Mouse (Mus musculus) neural tube, embryonic 14.5 days (tissue): ENCODE results near the gene Ninj1. TPM values are rescaled to one million over a fixed set of nuclear protein-coding genes. Genes with fewer than 3 reads are reported as not detected.

Experiments
- ATAC-seq: fragments of 200-750 bp; cut with Nextera tagmentation; 2 replicates; pipeline ENCODE4 v1.8.0; 2017; ENCODE audit warnings: low read depth, mild to moderate bottlenecking, moderate TSS enrichment, moderate library complexity
- H3K27ac ChIP-seq: fragments of 300-500 bp; sonication (generic); 2 replicates; pipeline ENCODE4 v1.5.1; 2014; ENCODE audit warnings: low read depth, mild to moderate bottlenecking, control low read depth, low read length, moderate library complexity, mixed read lengths
- H3K27me3 ChIP-seq: fragments of 300-500 bp; sonication (generic); 2 replicates; pipeline ENCODE4 v1.6.1; 2014; ENCODE audit warnings: low read length; ENCODE audit not compliant: control insufficient read depth, insufficient read depth
- H3K36me3 ChIP-seq: fragments of 300-500 bp; sonication (generic); 2 replicates; pipeline ENCODE4 v1.6.1; 2014; ENCODE audit warnings: low read length, mixed read lengths; ENCODE audit not compliant: control insufficient read depth, insufficient read depth
- H3K4me1 ChIP-seq: fragments of 300-500 bp; sonication (generic); 2 replicates; pipeline ENCODE4 v1.6.1; 2014; ENCODE audit warnings: low read length; ENCODE audit not compliant: control insufficient read depth, insufficient read depth
- H3K4me2 ChIP-seq: fragments of 300-500 bp; sonication (generic); 2 replicates; pipeline ENCODE4 v1.6.1; 2014; ENCODE audit warnings: mild to moderate bottlenecking, low read depth, low read length, control low read depth
- H3K4me3 ChIP-seq: fragments of 300-500 bp; sonication (generic); 2 replicates; pipeline ENCODE4 v1.5.1; 2014; ENCODE audit warnings: low read depth, low read length, control low read depth, mixed read lengths
- H3K9ac ChIP-seq: fragments of 300-500 bp; sonication (generic); replicated peaks from 2 replicates; pipeline ENCODE4 v1.6.1; 2014; ENCODE audit warnings: low read depth, mild to moderate bottlenecking, control low read depth, low read length, mixed read lengths
- H3K9me3 ChIP-seq: fragments of 300-500 bp; sonication (generic); 2 replicates; pipeline ENCODE4 v1.6.1; 2016; ENCODE audit warnings: low read length; ENCODE audit not compliant: control insufficient read depth
- WGBS: fragments of 180-500 bp; shearing (Covaris S2); extraction: QIAGEN DNeasy Blood & Tissue Kit; methylation state at CpG from one replicate; pipeline ENCODE4 v1.1.7; 2014; 5-methylcytosine and 5-hydroxymethylcytosine counted together
- polyA plus RNA-seq: library from polyadenylated mRNA; unstranded; fragments of >200 nt; fragmentation: Nextera tagmentation; extraction: Ambion mirVana; gene quantifications from 2 replicates; pipeline ENCODE4 v1.2.1, GENCODE M21; 2014

The Ninj1 gene
- polyA plus RNA-seq, 1 experiment from 2014 or later = 29.0 TPM

GRCm38 (mm10) chr13:49147007-49147857, 40.1 kb upstream of the Ninj1 start:
- Histone ChIP-seq H3K27me3 (no peaks in the 10 kb centered on the region), H3K36me3 (no peaks in the 10 kb centered on the region), H3K4me2 (peak overlapping the region; percentile 98), H3K4me3 (peak overlapping the region; percentile 92), H3K27ac (peak overlapping the region; percentile 94), H3K9me3 (no peaks in the 10 kb centered on the region), H3K9ac (peak overlapping the region; percentile 93), H3K4me1 (peaks cover 29% of the 10 kb centered on the region)
- under 1% methylated on average over 76 of the region's 98 CpGs for WGBS
- peak; percentile 84 for ATAC-seq

- Histone ChIP-seq H3K4me1 (peaks cover 29% of the 10 kb centered on the region), H3K9me3 (no peaks in the 10 kb centered on the region), H3K9ac (peak within 1 kb of the TSS; percentile 93), H3K4me3 (peak within 1 kb of the TSS; percentile 92), H3K4me2 (peak within 1 kb of the TSS; percentile 98), H3K36me3 (no peaks in the 10 kb centered on the region), H3K27ac (peak within 1 kb of the TSS; percentile 94), H3K27me3 (no peaks in the 10 kb centered on the region)
- peak; percentile 80 for ATAC-seq
- under 1% methylated on average over 37 of the region's 43 CpGs for WGBS
These were observed 39.4 kb upstream of the Ninj1 start, which contains the start of gene Wnk2 for GRCm38 (mm10) chr13:49147858-49148226. Gene Wnk2, minus strand, starts transcription at chr13:49148014.

- Histone ChIP-seq H3K27me3 (no peaks in the 10 kb centered on the region), H3K4me3 (no peak overlapping the region), H3K36me3 (no peaks in the 10 kb centered on the region), H3K9me3 (no peaks in the 10 kb centered on the region), H3K9ac (no peak overlapping the region), H3K27ac (no peak overlapping the region), H3K4me1 (peaks cover 26% of the 10 kb centered on the region), H3K4me2 (no peak overlapping the region)
- WGBS = 79% methylated on average over 4 of the region's 4 CpGs
- ATAC-seq = no peak
These were observed 38.6 kb upstream of the Ninj1 start for GRCm38 (mm10) chr13:49148687-49149086.

- Histone ChIP-seq H3K4me2 (no peak overlapping the region), H3K9me3 (no peaks in the 10 kb centered on the region), H3K36me3 (no peaks in the 10 kb centered on the region), H3K27me3 (no peaks in the 10 kb centered on the region), H3K4me1 (no peaks in the 10 kb centered on the region), H3K9ac (no peak overlapping the region), H3K27ac (no peak overlapping the region), H3K4me3 (no peak overlapping the region)
- ATAC-seq = no peak
- 80% methylated on average over 10 of the region's 10 CpGs for WGBS
These were observed 33.3 kb upstream of the Ninj1 start for GRCm38 (mm10) chr13:49154028-49154427.

- no peaks in the 10 kb centered on the region for H3K9me3 ChIP-seq
- no peaks in the 10 kb centered on the region for H3K36me3 ChIP-seq
- H3K27me3 ChIP-seq = no peaks in the 10 kb centered on the region
- no peaks in the 10 kb centered on the region for H3K4me1 ChIP-seq
- no peak overlapping the region for H3K9ac ChIP-seq
- H3K27ac ChIP-seq = no peak overlapping the region
- no peak overlapping the region for H3K4me3 ChIP-seq
- H3K4me2 ChIP-seq = no peak overlapping the region
- WGBS = 73% methylated on average over 7 of the region's 7 CpGs
- no peak for ATAC-seq
These were observed 32.7 kb upstream of the Ninj1 start for GRCm38 (mm10) chr13:49154621-49155020.

- Histone ChIP-seq H3K27ac (no peak overlapping the region), H3K4me2 (no peak overlapping the region), H3K9ac (no peak overlapping the region), H3K9me3 (no peaks in the 10 kb centered on the region), H3K4me1 (no peaks in the 10 kb centered on the region), H3K4me3 (no peak overlapping the region), H3K27me3 (no peaks in the 10 kb centered on the region), H3K36me3 (no peaks in the 10 kb centered on the region)
- ATAC-seq = no peak
- WGBS = 84% methylated on average over 4 of the region's 4 CpGs
These were observed 30.6 kb upstream of the Ninj1 start for GRCm38 (mm10) chr13:49156645-49157044.

- H3K9ac ChIP-seq = no peak overlapping the region
- WGBS = 82% methylated on average over 10 of the region's 10 CpGs
These were observed 29.1 kb upstream of the Ninj1 start for GRCm38 (mm10) chr13:49158040-49158713.

GRCm38 (mm10) chr13:49161236-49161635, 26.0 kb upstream of the Ninj1 start:
- no peak for ATAC-seq

More at GRCm38 (mm10) chr13:49158040-49158713, 29.1 kb upstream of the Ninj1 start:
- no peaks in the 10 kb centered on the region for H3K9me3 ChIP-seq
- no peaks in the 10 kb centered on the region for H3K4me1 ChIP-seq
- H3K4me2 ChIP-seq = no peak overlapping the region
- H3K4me3 ChIP-seq = no peak overlapping the region
- no peaks in the 10 kb centered on the region for H3K27me3 ChIP-seq
- no peaks in the 10 kb centered on the region for H3K36me3 ChIP-seq
- no peak overlapping the region for H3K27ac ChIP-seq
- no peak for ATAC-seq

GRCm38 (mm10) chr13:49162722-49163121, 24.6 kb upstream of the Ninj1 start:
- Histone ChIP-seq H3K27ac (no peak overlapping the region), H3K4me2 (no peak overlapping the region), H3K9ac (no peak overlapping the region), H3K9me3 (no peaks in the 10 kb centered on the region), H3K4me3 (no peak overlapping the region), H3K36me3 (no peaks in the 10 kb centered on the region), H3K4me1 (no peaks in the 10 kb centered on the region), H3K27me3 (no peaks in the 10 kb centered on the region)
- no peak for ATAC-seq
- 80% methylated on average over 4 of the region's 4 CpGs for WGBS

More at GRCm38 (mm10) chr13:49161236-49161635, 26.0 kb upstream of the Ninj1 start:
- Histone ChIP-seq H3K27ac (no peak overlapping the region), H3K4me3 (no peak overlapping the region), H3K27me3 (no peaks in the 10 kb centered on the region), H3K36me3 (no peaks in the 10 kb centered on the region), H3K4me2 (no peak overlapping the region), H3K4me1 (no peaks in the 10 kb centered on the region), H3K9me3 (no peaks in the 10 kb centered on the region), H3K9ac (no peak overlapping the region)
- 68% methylated on average over 2 of the region's 2 CpGs for WGBS
